Mouse (Mus musculus): Measurements from ENCODE around the gene Peak1. TPM values are rescaled to one million over a fixed set of nuclear protein-coding genes. Genes with fewer than 3 reads are reported as not detected.

The Peak1 gene
- polyA plus RNA-seq, 1 experiment from 2014 or later: 10.8 TPM

DNA sequence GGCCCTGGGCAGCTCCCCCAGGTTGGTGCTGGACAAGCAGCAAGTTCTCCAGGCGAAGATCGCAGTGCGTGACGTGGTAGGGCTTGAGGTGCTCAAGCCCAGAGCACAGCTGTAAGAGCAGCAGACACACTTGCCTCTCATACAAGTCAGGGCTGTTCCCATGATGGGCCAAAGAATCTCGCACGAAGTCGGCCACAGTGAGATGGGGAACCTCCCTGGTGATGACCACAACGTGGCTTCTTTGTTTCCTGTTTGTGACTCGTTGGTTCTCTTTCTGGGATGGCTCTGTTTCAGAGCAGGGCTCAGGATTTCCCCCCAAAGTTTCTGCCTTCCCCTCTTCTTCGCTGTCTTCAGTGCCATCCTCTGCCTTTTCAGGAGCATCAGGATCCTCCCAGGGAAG is 210.8 kb downstream of the Peak1 start:
- H3K9ac ChIP-seq (ENCODE audit: low read length): no peak overlapping the region
- H3K36me3 ChIP-seq (ENCODE audit: control insufficient read depth, insufficient read depth, low read length): peaks cover 4% of the 10 kb centered on the region
- no peaks in the 10 kb centered on the region for H3K27me3 ChIP-seq (ENCODE audit: control insufficient read depth, insufficient read depth, low read length)
- no peak overlapping the region for H3K27ac ChIP-seq (ENCODE audit: low read length)
- no peak for ATAC-seq (ENCODE audit: insufficient read depth, low FRiP score)
- no peak overlapping the region for H3K4me2 ChIP-seq (ENCODE audit: low read depth, low read length)
- H3K4me3 ChIP-seq (replicated peaks; ENCODE audit: low read length): no peak overlapping the region
- H3K4me1 ChIP-seq (ENCODE audit: control insufficient read depth, insufficient read depth, low read length): no peaks in the 10 kb centered on the region
- 89% methylated on average over 10 of the region's 10 CpGs for WGBS
- H3K9me3 ChIP-seq (replicated peaks; ENCODE audit: control insufficient read depth, low read length): no peaks in the 10 kb centered on the region

DNA sequence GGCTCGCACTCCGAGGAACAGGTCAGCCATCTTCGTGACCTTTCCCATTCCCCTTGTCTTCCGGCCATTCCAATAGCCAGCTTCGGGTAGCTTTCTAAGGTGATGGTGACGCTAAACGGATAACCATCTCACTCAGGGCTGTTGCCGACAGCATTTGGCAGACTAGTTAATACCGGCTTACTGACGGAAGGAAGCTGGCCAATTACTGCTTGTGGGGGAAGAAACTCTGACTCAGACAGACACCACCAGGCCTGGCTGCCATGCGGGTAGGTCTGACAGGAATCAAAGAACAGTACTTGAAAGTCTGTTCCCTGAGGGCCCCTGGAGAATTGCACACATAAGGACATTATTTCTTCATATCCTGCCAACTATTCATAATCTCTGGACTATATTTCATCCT is 212.5 kb downstream of the Peak1 start:
- H3K4me2 ChIP-seq (ENCODE audit: low read depth, low read length): no peak overlapping the region
- no peaks in the 10 kb centered on the region for H3K9me3 ChIP-seq (replicated peaks; ENCODE audit: control insufficient read depth, low read length)
- peaks cover 4% of the 10 kb centered on the region for H3K36me3 ChIP-seq (ENCODE audit: control insufficient read depth, insufficient read depth, low read length)
- 0 out of 2 replicates have a peak, but pooled peaks cover 6% of the 10 kb centered on the region for H3K4me1 ChIP-seq (ENCODE audit: control insufficient read depth, insufficient read depth, low read length)
- 75% methylated on average over 11 of the region's 11 CpGs for WGBS
- H3K9ac ChIP-seq (ENCODE audit: low read length): no peak overlapping the region
- H3K27ac ChIP-seq (ENCODE audit: low read length): no peak overlapping the region
- H3K27me3 ChIP-seq (ENCODE audit: control insufficient read depth, insufficient read depth, low read length): no peaks in the 10 kb centered on the region
- ATAC-seq (ENCODE audit: insufficient read depth, low FRiP score): no peak
- no peak overlapping the region for H3K4me3 ChIP-seq (replicated peaks; ENCODE audit: low read length)

DNA sequence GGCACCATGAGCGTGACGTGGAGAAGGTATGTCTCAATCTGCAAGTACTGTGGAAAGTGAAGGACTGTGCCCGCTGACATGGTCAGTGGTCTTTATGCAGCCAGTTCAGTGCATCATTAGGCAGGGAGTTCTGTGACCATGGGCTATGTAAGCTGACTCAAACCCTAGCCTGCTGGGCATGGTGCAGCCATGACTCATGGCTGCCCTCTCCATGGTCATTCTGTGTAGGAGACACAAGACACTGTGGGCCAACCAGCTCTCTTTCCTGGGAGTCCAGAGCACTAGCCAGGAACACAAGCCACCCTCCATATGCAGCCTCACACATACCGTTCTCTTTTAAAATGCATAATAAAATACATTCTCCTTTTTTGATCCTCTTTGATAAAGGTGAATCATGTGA is 213.6 kb downstream of the Peak1 start:
- no peak for ATAC-seq (ENCODE audit: insufficient read depth, low FRiP score)
- H3K9ac ChIP-seq (ENCODE audit: low read length): no peak overlapping the region
- 0 out of 2 replicates have a peak, but pooled peaks cover 6% of the 10 kb centered on the region for H3K4me1 ChIP-seq (ENCODE audit: control insufficient read depth, insufficient read depth, low read length)
- no peaks in the 10 kb centered on the region for H3K27me3 ChIP-seq (ENCODE audit: control insufficient read depth, insufficient read depth, low read length)
- no peak overlapping the region for H3K27ac ChIP-seq (ENCODE audit: low read length)
- WGBS: 92% methylated on average over 4 of the region's 4 CpGs
- no peak overlapping the region for H3K4me3 ChIP-seq (replicated peaks; ENCODE audit: low read length)
- H3K9me3 ChIP-seq (replicated peaks; ENCODE audit: control insufficient read depth, low read length): no peaks in the 10 kb centered on the region
- peaks cover 4% of the 10 kb centered on the region for H3K36me3 ChIP-seq (ENCODE audit: control insufficient read depth, insufficient read depth, low read length)
- H3K4me2 ChIP-seq (ENCODE audit: low read depth, low read length): no peak overlapping the region

DNA sequence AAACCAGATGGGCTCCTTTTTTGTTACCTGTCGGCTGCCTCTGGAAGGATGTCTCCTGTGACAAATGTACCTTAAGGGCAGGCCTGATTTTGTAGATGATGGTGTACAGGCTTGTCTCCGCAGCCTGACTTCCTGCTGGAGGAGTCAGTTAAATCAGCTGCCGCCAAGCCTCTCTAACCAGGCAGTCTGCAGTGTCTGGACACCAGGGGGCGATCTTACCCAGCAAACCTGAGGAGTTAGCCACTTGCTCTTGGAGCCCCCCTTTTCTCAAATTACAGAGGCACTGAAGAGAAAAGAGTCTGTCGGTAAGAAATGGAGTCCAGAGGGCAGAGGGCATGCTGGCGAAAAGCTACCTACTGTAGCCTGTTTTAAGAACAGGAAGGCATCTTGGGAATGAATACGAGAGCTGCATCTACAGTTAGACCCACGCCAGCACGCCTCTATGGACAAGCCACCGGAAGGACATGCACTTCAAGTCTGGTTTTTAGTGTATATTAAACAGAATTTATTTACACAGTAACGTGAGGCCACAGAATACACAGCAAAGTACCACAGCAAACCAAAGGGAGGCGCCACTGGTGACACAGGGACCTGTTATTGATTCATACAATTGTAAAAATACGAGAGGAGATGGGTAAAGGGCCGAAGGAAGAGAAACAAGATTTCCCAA is 217.1 kb downstream of the Peak1 start:
- Histone ChIP-seq H3K27me3 (ENCODE audit: control insufficient read depth, insufficient read depth, low read length) (no peaks in the 10 kb centered on the region), H3K4me2 (ENCODE audit: low read depth, low read length) (peak overlapping the region; percentile 19; the same call in 1 of the 2 replicates), H3K4me3 (replicated peaks; ENCODE audit: low read length) (no peak overlapping the region), H3K9me3 (replicated peaks; ENCODE audit: control insufficient read depth, low read length) (no peaks in the 10 kb centered on the region), H3K9ac (ENCODE audit: low read length) (no peak overlapping the region), H3K27ac (ENCODE audit: low read length) (no peak overlapping the region), H3K36me3 (ENCODE audit: control insufficient read depth, insufficient read depth, low read length) (peaks cover 2% of the 10 kb centered on the region; the same call in 1 of the 2 replicates), H3K4me1 (ENCODE audit: control insufficient read depth, insufficient read depth, low read length) (0 out of 2 replicates have a peak, but pooled peaks cover 6% of the 10 kb centered on the region)
- peak; percentile 62; the same call in 1 of the 2 replicates for ATAC-seq (ENCODE audit: insufficient read depth, low FRiP score)
- WGBS: 31% methylated on average over 14 of the region's 14 CpGs

DNA sequence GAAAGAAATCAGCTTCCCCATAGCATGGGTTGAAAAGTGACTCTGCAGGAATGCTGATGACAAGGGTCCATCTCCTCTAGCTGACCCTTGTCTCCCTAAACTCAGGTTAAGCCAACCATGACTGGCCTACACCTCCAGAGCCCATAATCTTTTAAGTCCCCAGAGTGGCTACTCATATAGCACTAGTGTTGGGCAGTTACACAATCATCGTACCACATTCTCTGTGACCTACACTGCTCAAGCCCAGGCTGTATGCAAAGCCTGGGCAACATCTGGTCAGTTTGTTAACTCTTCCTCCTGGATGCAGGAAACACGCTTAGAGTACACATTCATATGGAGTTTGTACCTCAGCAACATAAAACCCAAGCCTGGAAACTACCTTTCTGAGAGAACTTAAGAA is 217.7 kb downstream of the Peak1 start:
- 71% methylated on average over 2 of the region's 2 CpGs for WGBS
- H3K9ac ChIP-seq (ENCODE audit: low read length): no peak overlapping the region
- H3K4me3 ChIP-seq (replicated peaks; ENCODE audit: low read length): no peak overlapping the region
- H3K4me1 ChIP-seq (ENCODE audit: control insufficient read depth, insufficient read depth, low read length): 0 out of 2 replicates have a peak, but pooled peaks cover 6% of the 10 kb centered on the region
- no peaks in the 10 kb centered on the region for H3K36me3 ChIP-seq (ENCODE audit: control insufficient read depth, insufficient read depth, low read length)
- H3K27me3 ChIP-seq (ENCODE audit: control insufficient read depth, insufficient read depth, low read length): no peaks in the 10 kb centered on the region
- no peak for ATAC-seq (ENCODE audit: insufficient read depth, low FRiP score)
- no peak overlapping the region for H3K4me2 ChIP-seq (ENCODE audit: low read depth, low read length)
- H3K27ac ChIP-seq (ENCODE audit: low read length): no peak overlapping the region
- H3K9me3 ChIP-seq (replicated peaks; ENCODE audit: control insufficient read depth, low read length): no peaks in the 10 kb centered on the region

- Histone ChIP-seq H3K4me2 (ENCODE audit: low read depth, low read length) (no peak overlapping the region), H3K4me1 (ENCODE audit: control insufficient read depth, insufficient read depth, low read length) (0 out of 2 replicates have a peak, but pooled peaks cover 6% of the 10 kb centered on the region), H3K4me3 (replicated peaks; ENCODE audit: low read length) (no peak overlapping the region), H3K27me3 (ENCODE audit: control insufficient read depth, insufficient read depth, low read length) (no peaks in the 10 kb centered on the region), H3K9ac (ENCODE audit: low read length) (no peak overlapping the region), H3K27ac (ENCODE audit: low read length) (no peak overlapping the region), H3K36me3 (ENCODE audit: control insufficient read depth, insufficient read depth, low read length) (no peaks in the 10 kb centered on the region), H3K9me3 (replicated peaks; ENCODE audit: control insufficient read depth, low read length) (no peaks in the 10 kb centered on the region)
- ATAC-seq (ENCODE audit: insufficient read depth, low FRiP score): no peak
- WGBS: 71% methylated on average over 4 of the region's 4 CpGs
Measured at GRCm38 (mm10) chr9:56196921-56197320, 220.9 kb downstream of the Peak1 start.

DNA sequence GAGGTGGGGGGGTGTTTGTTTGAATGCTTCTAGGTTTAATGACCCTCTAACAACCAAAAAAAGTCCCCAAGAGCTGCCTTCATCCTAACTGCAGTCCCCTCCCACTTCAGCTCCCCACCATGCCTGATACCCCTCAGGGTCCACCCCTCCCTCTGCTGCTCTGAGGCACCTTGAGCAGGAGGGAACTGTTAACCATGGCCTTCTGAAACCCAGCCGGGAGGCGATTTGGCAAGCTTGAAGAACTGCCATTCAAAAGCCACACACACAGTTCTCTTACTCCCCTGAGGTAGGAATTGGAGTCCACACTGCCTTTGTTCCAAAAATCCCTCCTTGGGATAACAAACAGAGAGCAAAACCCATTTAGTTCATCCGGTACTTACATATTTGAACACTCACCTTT is 222.7 kb downstream of the Peak1 start:
- Histone ChIP-seq H3K4me1 (ENCODE audit: control insufficient read depth, insufficient read depth, low read length) (no peaks in the 10 kb centered on the region), H3K36me3 (ENCODE audit: control insufficient read depth, insufficient read depth, low read length) (no peaks in the 10 kb centered on the region), H3K9ac (ENCODE audit: low read length) (no peak overlapping the region), H3K4me3 (replicated peaks; ENCODE audit: low read length) (no peak overlapping the region), H3K27me3 (ENCODE audit: control insufficient read depth, insufficient read depth, low read length) (no peaks in the 10 kb centered on the region), H3K27ac (ENCODE audit: low read length) (no peak overlapping the region), H3K9me3 (replicated peaks; ENCODE audit: control insufficient read depth, low read length) (no peaks in the 10 kb centered on the region), H3K4me2 (ENCODE audit: low read depth, low read length) (no peak overlapping the region)
- ATAC-seq (ENCODE audit: insufficient read depth, low FRiP score): no peak
- WGBS: 63% methylated on average over 3 of the region's 3 CpGs

GRCm38 (mm10) chr9:56191498-56192455 is 226.1 kb downstream of the Peak1 start:
- Histone ChIP-seq H3K9me3 (replicated peaks; ENCODE audit: control insufficient read depth, low read length) (no peaks in the 10 kb centered on the region), H3K4me2 (ENCODE audit: low read depth, low read length) (no peak overlapping the region), H3K4me3 (replicated peaks; ENCODE audit: low read length) (no peak overlapping the region), H3K27me3 (ENCODE audit: control insufficient read depth, insufficient read depth, low read length) (no peaks in the 10 kb centered on the region), H3K36me3 (ENCODE audit: control insufficient read depth, insufficient read depth, low read length) (no peaks in the 10 kb centered on the region), H3K27ac (ENCODE audit: low read length) (no peak overlapping the region), H3K9ac (ENCODE audit: low read length) (no peak overlapping the region), H3K4me1 (ENCODE audit: control insufficient read depth, insufficient read depth, low read length) (no peaks in the 10 kb centered on the region)
- no peak for ATAC-seq (ENCODE audit: insufficient read depth, low FRiP score)
- 63% methylated on average over 11 of the region's 11 CpGs for WGBS

All from stomach, embryonic 16.5 days (tissue).